Mouse (Mus musculus) olfactory bulb, adult 2 months (tissue): ENCODE data around the gene Ctnna3.

Experiments
- CTCF ChIP-seq: fragments of 200-500 bp; IDR thresholded peaks from 2 replicates; pipeline ENCODE4 v1.5.1; 2012; ENCODE audit warnings: low read depth, mild to moderate bottlenecking, low read length, moderate library complexity; ENCODE audit not compliant: insufficient read depth
- POLR2A ChIP-seq: fragments of 200-500 bp; IDR thresholded peaks from 2 replicates; pipeline ENCODE4 v1.6.1; 2012; ENCODE audit warnings: mild to moderate bottlenecking, low read depth, low read length, moderate library complexity; ENCODE audit not compliant: insufficient read depth

DNA sequence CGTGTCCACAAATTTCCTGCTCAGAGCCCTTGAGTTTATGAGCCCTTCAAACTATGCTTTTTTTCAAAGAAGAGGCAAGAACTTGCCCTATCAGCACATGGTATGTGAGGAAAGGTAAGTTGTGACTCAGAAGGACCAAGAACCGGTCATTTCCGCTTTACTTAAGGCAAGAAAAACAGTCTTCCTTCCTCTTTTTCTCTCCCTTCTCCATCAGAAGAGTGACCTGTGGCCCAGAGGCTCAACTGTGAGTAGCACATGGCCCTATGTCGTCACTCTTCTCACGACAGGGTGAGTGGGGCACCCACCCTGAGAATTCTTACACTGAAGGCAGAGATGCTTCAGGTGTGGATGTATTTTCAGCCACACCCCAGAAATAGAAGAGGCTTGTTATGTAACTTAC, 208.1 kb downstream of the Ctnna3 start:
- no peak for TF ChIP-seq POLR2A
- no peak for TF ChIP-seq CTCF
